Mouse (Mus musculus) left cerebral cortex, adult 2 months (tissue): ENCODE results near the gene Rnf217. TPM values are rescaled to one million over a fixed set of nuclear protein-coding genes. Genes with fewer than 3 reads are reported as not detected.

Experiments used
- DNase-seq, 2 experiments: peaks; one replicate each; pipeline ENCODE4 v3.0.0; 2021 to 2022; ENCODE audit warnings: low spot score in 2 of 2, mixed read lengths in 1 of 2; ENCODE audit errors: extremely low spot score in 1 of 2
- H3K27ac ChIP-seq: fragments of 200-600 bp; 2 replicates; pipeline ENCODE4 v1.8.1; 2022
- H3K4me3 ChIP-seq: fragments of 200-600 bp; 2 replicates; pipeline ENCODE4 v1.8.1; 2022
- CTCF ChIP-seq: fragments of 200-600 bp; IDR thresholded peaks from 2 replicates; pipeline ENCODE4 v1.8.1; 2022; ENCODE audit warnings: antibody characterized with exemption, mild to moderate bottlenecking, moderate library complexity
- intact Hi-C: fragments of 180-260 bp; cut with DNase I; formaldehyde crosslinking; loops from one replicate; pipeline ENCODE4 v1.15.1; 2025
- long read RNA-seq, 2 experiments: library from polyadenylated mRNA; stranded (forward); transcript quantifications; one replicate each; pipeline ENCODE4 v2.0.0; 2021; ENCODE audit warnings: borderline mapping rate in 2 of 2
- total RNA-seq, 2 experiments: library from RNA; stranded (reverse); gene quantifications; 2 replicates each; pipeline ENCODE4 v1.2.3; 2021

Rnf217 gene
- 10 to 100 TPM; 12.0 to 15.1 TPM for total RNA-seq
- long read RNA-seq, experiment 1, full-length matches to known transcripts = 21 of 24 reads
- long read RNA-seq, experiment 1, partial matches to known transcripts = 0 of 24 reads
- long read RNA-seq, experiment 1, other reads (novel, unspliced or antisense) = 3 of 24 reads
- long read RNA-seq, experiment 2, full-length matches to known transcripts = 24 of 31 reads
- long read RNA-seq, experiment 2, partial matches to known transcripts = 0 of 31 reads
- long read RNA-seq, experiment 2, other reads (novel, unspliced or antisense) = 7 of 31 reads

DNA sequence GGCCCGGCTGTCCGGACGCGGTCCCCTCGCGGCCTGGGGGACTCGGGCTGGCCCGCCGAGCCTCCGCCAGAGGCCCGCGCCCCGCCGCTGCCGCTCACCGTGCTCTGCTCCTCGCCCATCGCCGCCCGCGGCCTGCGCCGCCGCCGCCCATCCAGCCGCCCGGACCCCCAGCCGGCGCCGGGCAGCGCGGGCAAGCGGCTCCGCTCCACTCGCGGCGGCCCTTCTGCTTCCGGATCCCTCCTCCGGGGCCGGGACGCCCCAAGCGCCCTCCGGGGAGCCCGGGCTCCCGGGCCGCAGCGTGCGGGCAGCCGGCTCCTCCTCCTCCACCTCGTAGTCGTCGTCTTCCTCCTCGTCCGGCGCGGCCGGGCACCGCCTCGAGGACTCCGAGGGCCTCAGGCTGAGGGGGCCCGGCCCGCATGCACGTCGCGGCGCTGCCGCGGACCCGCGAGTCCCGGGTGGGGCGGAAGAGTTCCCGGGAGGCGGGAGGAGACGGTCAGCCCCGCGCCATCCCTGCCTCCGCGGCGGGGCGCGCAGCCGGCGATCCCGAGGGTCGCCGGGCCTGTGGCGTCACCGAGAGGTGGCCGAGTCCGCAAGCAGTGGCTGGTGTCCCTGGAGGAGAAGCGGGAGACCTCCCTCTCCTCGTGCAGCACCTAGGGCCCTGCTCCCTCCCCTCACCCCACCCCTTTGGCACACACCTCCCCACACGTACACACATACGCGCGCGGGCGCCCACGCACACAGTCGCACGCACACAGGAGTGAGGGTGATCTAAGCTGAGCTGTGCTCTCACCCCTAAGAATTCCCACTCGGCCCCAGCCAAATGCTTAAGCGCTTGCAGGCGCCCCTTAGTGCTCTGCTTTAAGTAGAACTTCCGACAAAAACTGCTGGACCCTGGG, at the start of gene Rnf217:
Rnf217 (minus strand) TSS at position 119 of the 896 bp plus-strand sequence.
- intact Hi-C loops = loop anchor here (5.0 kb wide), 2 partner anchors 107 to 1283 kb away; partner anchors contain the start of gene Nkain2
- Histone ChIP-seq H3K4me3 (peak within 1 kb of the TSS; percentile 82), H3K27ac (peak within 1 kb of the TSS; percentile 92)
- DNase-seq = peak; percentile 79 to 80
- TF ChIP-seq CTCF = no peak

DNA sequence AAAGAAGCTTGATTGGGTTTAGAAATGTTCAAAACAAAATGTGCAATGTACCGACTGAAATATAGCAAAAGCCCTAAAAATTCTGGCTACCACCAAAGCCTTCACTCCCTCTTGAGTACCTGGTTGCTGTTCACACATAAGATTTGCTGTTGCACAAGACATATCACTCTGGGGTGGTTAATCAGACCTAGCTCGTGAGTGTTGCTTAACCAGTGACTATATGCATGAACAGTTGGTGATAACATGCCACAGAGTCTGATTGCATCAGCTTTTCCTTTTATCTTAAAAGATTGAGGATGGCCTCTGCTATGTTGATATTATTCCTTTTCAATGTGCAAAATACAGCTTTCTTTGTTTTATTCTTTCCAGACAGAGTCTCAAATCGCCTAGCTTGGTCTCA, 38.3 kb upstream of the Rnf217 start:
- no peak for DNase-seq
- TF ChIP-seq CTCF = no peak
- intact Hi-C loops = no loop called here
- Histone ChIP-seq H3K27ac (no peak overlapping the region), H3K4me3 (no peak overlapping the region)

GRCm38 (mm10) chr10:31646083-31646482, 37.1 kb upstream of the Rnf217 start:
- TF ChIP-seq CTCF = no peak
- intact Hi-C loops = no loop called here
- no peak for DNase-seq
- Histone ChIP-seq H3K4me3 (no peak overlapping the region), H3K27ac (no peak overlapping the region)

GRCm38 (mm10) chr10:31635098-31635497, 26.1 kb upstream of the Rnf217 start:
- intact Hi-C loops = no loop called here
- H3K27ac ChIP-seq = no peak overlapping the region
- no peak for DNase-seq
- TF ChIP-seq CTCF = no peak
- no peak overlapping the region for H3K4me3 ChIP-seq

DNA sequence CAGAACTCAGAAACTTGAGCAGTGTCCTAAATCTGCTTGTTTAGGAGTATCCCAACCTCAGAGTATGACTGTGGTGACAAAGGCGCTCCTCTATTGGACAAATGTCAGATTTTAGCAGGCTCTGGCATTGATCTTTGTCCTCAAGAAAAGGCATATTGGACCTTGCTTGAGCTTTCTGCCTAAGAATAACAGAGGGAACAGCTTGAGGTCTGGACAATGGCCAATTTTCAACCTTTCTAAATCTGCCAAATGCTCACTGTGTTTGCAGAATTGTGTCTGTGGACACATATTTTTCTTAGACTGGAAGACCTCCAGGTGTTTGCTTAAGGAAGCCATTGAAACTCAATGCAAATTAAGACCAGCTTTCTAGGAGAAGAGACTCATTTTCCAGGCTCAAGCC, 23.0 kb upstream of the Rnf217 start:
- H3K4me3 ChIP-seq = no peak overlapping the region
- no peak for DNase-seq
- TF ChIP-seq CTCF = no peak
- no peak overlapping the region for H3K27ac ChIP-seq
- intact Hi-C loops = no loop called here

- no peak for TF ChIP-seq CTCF
- Histone ChIP-seq H3K4me3 (no peak overlapping the region), H3K27ac (no peak overlapping the region)
- DNase-seq = no peak
- intact Hi-C loops = no loop called here
Observed at GRCm38 (mm10) chr10:31615355-31615754, 6.4 kb upstream of the Rnf217 start.

DNA sequence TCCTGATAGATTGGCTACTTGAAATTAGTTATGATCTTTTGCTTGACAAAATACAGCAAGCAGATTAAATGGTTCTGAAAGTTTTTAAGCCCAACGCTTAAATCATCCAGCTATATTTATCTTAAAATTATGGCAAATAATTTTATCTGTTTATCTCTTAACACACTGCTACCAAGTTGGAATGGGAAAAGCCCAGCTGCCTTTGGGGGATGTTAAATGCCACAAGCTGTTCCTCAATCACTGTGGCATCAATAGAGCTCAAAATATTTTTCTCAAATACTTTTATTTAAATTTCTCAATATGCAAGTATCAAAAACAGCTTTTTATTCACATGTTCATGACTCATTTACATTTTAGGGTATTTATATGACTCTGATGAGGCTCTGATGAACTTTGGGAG, 5.1 kb upstream of the Rnf217 start:
- DNase-seq = no peak
- no peak for TF ChIP-seq CTCF
- Histone ChIP-seq H3K27ac (no peak overlapping the region), H3K4me3 (no peak overlapping the region)
- intact Hi-C loops = no loop called here

DNA sequence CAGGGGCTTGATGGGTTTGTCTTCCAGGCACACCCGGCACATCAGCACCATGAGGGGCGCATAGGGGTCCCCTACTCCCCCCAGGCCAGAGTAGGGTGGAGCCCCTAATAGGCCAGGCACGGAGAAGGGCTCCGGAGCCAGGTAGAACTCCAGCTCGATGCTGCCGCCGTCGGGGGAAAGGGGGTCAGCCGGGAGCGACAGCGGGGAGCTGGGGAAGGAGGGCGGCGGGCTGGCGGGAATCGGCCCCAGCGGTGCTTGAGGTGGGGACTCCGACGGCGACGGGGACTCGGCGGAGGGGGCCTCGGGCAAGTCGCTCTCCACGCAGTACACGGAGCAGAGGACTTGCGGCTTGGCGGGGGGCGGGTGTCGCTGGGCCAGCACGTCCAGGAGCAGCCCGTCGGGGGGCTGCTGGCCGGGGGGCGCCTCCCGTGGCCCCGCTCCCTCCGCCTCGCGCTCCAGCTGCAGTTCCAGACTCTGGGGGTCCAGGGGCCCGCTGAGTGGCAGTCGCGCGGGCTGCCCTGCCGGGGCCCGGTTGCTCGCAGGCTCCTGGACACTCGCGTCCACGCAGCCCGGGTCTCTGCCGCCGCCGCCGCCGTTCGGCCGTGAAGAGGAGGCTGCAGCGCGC, 431 bp downstream of the Rnf217 start:
- TF ChIP-seq CTCF = no peak; the same call in 1 of the 2 replicates
- DNase-seq = peak; percentile 33 to 36
- H3K27ac ChIP-seq = peak overlapping the region; percentile 81
- intact Hi-C loops = loop anchor here (5.0 kb wide), 2 partner anchors 106 to 1284 kb away; partner anchors contain the start of gene Nkain2
- H3K4me3 ChIP-seq = peak overlapping the region; percentile 82

- TF ChIP-seq CTCF = no peak
- H3K4me3 ChIP-seq = peak overlapping the region; percentile 82
- no peak for DNase-seq
- H3K27ac ChIP-seq = peak overlapping the region; percentile 81
- intact Hi-C loops = loop anchor here (5.0 kb wide), 2 partner anchors 105 to 1285 kb away; partner anchors contain the start of gene Nkain2
Observed at GRCm38 (mm10) chr10:31606981-31607867, 1.8 kb downstream of the Rnf217 start.

GRCm38 (mm10) chr10:31603855-31604254, 5.1 kb downstream of the Rnf217 start:
- intact Hi-C loops = no loop called here
- Histone ChIP-seq H3K27ac (no peak overlapping the region), H3K4me3 (no peak overlapping the region)
- no peak for TF ChIP-seq CTCF
- DNase-seq = no peak

DNA sequence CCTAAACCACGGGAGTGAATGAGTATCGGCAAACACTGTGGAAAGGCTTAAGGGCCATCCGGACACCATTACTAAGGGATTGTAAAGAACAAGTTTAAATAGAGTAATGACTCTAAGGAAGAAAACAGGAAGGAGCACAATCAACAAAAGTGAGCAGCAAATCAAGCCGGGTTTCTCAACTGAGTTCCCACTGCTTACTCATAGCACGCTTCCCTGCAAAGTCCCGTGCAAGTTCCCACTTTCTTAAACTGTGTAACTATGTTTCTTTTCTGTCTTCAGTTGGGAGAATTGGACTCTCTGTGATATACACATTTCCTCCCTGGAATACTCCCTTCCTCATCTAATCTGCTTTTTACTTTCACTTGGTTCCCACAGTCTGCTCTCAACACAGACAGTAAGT, 8.9 kb downstream of the Rnf217 start:
- Histone ChIP-seq H3K4me3 (no peak overlapping the region), H3K27ac (no peak overlapping the region)
- no peak for TF ChIP-seq CTCF
- intact Hi-C loops = no loop called here
- DNase-seq = no peak
